Mouse (Mus musculus) fibroblast of lung, adult 2 months (primary cell): Measurements from ENCODE around the gene Mfng.
A peak's percentile ranks its signal among the peaks of the same experiment; 100 is the strongest.

Experiments
- DNase-seq: peaks from one replicate; pipeline ENCODE4 v3.0.0-alpha.2; 2011; ENCODE audit warnings: low read depth

Mfng gene

DNA sequence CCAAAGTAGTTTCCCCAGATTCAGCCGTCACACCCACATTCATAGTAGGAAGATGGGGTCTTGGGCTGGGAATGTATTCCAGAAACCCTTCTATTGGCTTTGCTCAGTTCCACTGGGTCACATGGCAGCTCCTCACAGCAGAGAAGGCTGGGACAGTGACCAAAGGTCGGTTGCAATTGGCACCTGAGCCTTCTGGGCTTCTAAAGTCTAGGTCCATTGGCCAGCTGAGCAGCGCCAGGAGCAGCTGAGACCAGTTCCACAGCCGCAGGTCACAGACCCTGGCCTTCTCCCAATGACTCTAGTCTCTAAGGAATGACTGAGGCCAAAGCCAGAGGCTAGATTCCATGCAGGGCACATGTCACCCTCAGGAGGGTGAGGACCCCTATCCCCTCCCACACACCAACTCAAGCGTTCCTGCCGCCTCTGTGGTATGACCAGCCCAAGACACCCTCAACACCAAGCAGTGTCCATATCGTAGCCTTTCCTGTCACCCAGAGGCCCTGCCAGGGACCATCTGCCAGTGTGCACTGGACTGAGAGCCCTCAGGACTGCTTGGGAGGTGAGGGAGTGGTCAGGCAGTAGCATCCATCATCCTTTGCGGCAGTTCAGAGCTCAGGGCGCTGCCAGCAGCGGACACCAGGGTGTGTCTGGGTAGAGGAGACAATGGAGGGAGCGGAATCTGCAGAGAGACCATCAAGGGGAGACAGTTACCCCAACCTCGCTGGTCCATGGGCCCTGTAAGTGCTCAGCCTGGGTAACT is 17.1 kb downstream of the Mfng start:
- DNase-seq = no peak

DNA sequence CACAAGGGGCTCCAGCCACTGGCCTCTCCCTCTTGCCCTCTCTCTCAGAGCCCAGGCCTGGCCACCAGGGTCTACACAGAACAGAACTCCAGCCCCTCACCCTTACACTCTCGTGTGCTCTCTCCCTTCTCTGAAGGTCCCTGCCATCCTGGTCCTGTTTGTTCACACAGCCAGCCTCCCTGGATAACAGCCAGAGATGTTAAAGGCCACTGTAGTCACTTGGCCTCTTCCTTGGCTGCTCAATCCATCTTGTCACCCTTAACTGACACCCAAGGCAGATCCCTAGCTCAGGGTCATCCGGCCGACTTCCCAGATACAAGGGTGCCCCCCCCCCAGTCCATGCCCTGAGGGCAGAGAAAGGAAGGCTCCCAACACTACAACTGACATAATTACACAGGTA is 18.0 kb downstream of the Mfng start:
- no peak for DNase-seq

DNA sequence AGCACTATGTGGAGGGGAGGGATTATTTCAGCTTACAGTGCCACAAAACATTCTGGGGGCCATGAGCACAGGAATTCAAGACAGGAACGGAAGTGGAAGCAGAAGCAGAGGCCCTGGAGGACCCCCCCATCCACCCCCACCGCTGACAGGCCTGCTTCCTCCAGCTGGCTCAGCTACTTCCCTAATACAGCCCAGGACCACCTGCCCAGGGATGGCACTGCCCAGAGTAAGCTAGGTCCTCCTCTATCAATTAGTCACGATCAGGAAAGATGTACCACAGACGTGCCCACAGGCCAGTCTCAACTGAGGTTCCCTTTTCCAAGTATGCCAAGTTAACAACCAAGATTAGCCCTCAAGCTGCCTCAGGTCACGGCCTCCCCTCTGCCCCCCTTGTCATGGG is 19.1 kb downstream of the Mfng start:
- no peak for DNase-seq

DNA sequence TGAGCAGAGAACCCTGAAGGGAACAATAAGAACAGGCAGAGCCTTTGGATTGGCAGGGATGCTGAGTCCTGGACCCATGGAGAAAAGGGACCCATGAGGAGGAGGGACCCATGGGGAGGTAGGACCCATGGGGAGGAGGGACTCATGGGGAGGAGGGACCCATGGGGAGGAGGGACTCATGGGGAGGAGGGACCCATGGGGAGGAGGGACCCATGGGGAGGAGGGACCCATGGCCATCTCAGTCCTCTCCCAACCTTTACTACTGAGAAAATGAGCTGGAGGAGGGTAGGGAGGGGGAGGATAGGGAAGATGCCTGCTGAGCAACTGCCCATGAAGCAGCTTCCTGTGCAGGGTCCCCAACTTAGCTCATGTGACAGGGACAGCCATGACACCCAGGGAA is 20.3 kb downstream of the Mfng start:
- DNase-seq = no peak

DNA sequence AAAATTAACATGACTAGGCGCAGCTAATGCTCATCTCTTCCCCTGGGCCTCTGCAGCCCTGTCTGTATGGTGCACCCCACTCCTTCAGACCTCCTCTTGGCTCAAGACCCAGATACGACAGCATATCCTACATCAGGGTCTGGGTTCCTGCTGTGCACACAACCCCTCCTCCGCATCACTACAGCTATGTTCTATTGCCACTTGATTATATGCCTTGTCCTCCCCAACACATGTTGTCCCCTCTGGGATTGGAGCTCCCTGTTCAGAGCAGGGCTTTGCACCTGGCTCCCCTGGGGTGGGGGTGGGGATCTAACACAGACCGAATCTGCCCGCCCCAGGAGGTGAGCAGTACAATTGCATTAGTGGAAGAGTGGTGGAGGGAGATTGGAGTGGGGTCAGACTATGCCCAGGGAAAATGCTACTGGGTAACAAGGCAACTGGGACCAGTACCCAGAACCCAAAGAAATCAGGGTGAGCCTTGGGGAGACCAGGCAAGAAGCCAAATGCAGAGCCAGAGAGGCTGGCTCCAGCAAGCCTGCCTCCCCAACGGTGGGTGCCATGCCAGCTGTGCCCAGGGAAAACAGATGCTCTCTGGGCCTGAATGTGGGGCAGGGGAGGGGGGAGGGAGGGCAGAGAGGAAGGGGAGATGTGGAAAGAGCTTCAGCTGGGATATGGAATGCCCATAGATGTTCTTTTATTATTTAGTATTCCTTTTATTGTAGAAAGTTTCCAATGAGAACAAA is 22.5 kb downstream of the Mfng start:
- DNase-seq = no peak

DNA sequence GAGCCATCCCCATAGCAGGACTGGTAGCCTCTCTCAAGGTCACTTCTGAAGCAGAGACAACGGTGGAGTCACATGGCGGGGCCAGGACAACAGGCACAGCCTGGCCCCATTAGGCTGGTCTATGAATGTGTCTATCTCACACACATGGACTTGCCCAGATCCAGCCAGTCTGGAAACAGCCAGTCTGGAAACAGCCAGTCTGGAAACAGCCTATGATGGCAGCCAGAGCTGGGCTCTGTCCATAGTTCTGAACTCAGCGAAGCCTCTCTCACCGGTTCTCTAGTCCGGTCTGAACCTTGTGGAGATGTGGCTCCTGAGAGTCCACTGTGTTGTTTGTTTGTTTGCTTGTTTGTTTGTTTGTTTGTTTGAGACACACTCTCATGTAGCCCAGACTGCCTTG is 23.4 kb downstream of the Mfng start:
- no peak for DNase-seq

DNA sequence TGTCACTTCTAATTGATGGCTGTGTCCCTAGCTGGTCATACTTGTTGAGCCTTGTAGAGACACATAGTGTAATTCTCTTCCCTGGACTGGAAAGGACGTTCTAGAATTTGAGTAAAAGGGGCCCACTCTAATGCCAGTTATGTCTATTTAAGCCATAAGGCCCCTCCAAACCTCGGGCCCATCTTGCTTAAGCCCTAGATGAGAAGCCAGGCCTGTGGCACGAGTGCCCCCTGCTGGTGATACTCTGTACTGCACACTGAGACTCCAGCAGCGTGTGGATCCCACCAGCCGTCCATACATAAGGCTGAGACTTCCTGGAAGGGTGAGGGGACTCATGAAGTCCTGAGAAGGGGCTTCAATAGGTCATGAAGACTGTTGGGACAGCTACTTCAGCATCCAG is 29.1 kb downstream of the Mfng start:
- DNase-seq = peak; percentile 25

DNA sequence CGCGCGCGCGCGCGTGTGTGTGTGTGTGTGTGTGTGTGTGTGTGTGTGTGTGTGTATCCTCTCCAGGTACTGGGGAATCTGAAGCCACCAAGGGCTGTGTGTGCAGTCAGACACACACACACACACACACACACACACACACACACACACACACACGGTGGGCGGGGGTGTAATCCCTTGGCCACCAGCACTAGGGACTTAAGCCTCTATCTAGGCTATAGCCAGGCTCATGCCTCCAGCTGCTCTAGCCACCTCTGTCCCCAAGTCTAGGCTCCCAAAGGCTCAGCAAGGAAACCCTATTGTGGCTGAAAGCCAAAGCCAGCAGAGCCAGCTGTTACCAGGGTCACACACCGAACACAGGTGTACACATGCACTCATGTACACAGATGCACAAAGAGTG is 30.4 kb downstream of the Mfng start:
- DNase-seq = no peak

DNA sequence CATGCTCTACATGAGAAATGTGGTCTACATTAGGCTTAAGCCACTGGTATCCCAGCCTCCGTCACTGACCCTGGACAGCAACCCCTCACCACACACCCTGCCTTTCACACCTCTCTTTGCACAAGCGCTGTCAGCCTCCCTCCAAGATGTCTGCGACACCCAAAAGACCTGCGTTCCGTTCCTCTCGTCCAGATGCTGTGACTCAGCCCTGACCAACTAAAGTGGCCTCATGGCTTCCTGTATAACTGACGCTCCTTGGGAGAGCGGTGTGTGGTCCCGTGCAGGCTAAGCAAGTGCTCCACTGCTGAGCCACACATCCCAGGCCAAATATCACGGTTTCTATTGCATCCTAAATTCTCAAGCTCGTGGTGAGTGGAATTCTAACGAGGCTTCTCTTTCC is 32.6 kb downstream of the Mfng start:
- DNase-seq = no peak

DNA sequence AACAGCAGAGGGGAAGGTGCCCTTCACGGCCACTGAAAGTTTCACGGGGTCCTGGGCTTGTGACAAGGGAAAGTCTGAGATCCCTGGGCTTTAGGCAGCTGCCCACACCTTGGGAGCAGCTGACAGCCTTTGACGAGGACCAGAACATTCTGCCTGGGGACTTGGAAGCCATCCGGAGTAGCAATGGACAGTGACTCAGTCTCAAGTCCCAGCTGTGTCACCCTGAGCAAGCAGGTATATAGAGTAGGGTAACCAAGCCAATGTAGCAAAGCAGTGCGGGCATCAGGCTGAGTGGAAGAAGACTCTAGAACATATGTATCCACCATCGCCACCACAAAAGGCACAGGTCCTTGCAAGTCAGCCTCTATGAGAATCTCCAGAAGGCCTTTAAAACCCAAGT is 36.1 kb downstream of the Mfng start:
- no peak for DNase-seq

DNA sequence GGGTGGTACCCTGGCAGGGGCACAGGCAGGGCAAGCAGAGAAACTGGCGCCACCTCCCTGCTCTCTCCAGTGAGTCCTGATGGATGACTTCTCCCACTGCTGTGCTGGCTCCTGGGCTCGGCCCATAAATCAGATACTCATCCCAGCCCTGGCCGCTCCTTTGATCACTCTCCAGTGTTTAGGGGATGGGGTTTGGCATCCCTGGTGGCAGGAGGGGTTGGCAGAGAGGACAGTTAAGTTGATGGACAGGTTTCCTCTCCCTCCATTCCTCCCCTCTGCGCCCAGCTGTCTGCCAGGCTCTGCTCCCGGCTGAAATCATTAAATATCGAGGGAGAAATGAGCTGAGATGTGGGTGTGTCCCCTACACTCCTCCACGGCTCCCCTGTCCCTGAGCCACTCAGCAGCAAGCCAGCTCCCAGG is 36.6 kb downstream of the Mfng start:
- no peak for DNase-seq

DNA sequence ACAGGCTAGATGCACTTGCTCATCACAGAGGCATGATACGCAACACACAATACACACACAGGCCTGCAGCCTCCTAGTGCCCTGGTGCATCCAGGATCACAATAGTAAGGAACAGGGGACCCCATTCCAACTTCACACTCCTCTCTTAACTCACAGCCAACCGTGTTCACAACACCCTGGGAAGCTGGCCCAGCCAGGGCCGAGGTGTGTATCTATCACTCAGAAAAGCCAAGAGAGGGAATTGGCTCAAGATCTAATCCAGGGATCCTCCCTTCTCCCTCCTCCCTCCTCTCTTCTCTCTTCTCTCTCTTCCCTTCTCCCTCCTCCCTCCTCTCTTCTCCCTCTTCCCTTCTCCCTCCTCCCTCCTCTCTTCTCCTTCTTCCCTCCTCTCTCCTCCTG is 37.1 kb downstream of the Mfng start:
- no peak for DNase-seq

DNA sequence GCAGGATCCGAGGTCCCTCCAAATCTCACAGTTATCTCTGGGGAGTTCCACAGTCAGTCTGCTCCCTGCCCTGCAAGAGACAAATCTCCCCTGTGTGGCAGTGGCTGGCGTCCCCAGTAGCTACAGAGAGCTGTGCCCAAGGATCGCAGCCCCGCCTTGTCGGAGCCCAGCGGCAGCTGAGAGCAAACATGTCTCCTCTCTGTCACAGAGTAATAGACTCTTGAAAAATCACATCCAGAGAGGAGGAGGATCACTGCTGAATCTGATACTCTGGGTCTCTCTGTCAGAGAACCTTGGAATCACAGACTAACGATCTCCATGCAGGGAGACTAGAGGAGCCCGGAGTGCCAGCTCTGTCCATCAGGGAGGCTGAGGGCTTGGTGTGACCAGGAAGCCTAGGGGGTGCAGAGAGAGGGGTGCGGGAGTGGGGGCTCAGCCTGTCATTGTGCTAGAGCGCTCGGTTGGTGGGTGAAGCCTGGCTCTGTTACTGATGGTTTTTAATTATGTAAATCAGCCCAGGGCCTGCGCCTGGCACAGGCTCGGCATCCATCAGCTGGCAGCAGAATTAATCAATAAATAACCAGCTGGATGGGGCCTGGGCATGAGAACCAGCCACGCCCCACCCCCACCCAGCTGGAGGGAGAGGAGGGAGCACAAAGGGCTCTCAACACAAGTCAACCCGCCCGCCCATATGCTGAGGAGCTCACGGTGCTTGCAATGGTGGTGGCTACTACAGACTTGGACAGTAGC is 37.7 kb downstream of the Mfng start:
- no peak for DNase-seq

DNA sequence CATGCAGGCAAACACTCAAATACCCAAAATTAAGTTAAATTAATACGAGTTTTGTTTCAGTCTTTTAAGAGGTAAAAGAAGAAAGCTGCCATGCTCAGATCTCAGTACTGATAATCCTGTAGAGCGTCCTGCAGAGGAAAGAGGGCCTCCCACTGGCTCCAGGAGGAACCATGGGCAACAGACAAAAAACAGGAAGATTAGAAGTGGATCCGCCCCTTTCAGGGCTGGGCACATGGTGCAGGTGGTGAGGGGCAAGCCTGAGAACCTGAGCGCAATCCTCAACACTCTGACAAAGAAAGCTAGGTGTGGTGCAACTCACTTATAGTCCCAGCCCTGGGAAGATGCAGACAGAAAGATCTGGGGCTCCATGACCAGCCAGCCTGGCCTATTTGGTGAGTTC is 41.4 kb downstream of the Mfng start:
- no peak for DNase-seq

DNA sequence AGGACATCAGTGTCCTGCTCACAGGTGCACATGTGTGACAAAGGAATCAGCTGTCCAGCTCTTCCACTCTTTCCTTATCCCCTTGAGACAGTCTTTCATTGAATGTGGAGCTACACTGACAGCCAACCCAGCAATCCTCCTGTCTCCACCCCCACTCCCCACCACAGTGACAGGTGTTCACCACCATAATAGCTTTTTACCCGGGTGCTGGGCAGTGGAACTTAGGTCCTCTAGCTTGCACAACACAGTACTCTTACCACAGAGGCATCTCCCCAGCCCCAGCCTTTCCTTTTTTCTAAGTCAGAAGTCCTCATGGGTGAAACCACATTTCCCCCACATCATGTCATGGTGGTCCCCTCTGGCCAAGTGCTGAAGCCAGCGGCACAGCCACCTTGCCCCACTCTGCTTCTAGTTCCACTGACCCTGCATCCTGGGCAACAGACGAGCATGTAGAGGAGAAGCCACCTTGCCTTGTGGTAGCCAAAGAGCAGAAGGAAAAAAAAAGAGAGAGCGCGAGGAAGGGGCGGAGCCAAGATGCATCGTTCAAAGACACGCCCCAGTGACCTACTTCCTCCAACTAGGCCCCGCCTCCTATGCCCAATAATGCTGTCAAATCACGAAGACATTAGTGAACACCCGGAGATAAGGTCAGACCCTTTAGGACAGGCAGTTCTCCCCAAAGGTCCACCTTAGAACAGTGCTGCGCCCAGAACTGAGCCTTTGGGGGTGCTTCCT is 42.8 kb downstream of the Mfng start:
- no peak for DNase-seq

DNA sequence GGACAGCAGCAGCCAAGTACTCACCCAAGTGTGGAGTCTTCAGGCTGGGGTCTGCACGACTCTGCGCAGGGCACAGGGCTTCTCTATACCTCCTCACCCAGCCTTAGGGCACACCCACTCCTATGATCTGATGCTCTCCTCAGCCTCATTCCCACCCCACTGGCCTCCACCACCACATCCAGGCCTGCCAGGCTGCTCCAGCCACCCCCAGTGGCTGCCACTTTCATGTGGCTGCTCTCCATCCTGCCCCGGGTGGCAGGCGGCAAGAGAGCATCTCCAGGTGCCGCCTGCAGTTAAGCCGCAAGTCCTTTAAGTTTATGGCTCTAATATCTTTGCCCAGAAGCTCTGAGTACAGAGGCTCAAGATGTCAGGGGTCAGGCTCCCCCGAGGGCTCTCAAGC is 46.6 kb downstream of the Mfng start:
- DNase-seq = no peak

DNA sequence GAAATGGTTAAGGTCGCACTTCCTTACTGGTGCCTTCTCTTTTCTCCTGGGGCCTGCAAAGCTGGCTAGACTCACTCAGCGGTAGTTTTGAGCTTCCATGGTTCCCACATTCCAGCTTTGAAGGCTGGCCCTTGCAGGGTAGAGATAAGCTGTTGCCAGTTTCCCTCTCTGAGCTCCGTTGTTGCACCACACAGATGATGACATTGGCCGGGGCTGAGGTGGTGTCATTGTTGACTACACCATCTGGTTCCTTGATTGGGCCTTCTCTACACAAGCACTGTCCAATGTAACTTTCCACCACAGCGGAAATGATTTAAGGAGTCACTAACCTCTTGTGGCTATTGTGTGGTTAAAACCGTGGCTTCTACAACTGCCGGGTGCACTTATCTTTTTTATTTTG is 52.7 kb downstream of the Mfng start:
- no peak for DNase-seq

DNA sequence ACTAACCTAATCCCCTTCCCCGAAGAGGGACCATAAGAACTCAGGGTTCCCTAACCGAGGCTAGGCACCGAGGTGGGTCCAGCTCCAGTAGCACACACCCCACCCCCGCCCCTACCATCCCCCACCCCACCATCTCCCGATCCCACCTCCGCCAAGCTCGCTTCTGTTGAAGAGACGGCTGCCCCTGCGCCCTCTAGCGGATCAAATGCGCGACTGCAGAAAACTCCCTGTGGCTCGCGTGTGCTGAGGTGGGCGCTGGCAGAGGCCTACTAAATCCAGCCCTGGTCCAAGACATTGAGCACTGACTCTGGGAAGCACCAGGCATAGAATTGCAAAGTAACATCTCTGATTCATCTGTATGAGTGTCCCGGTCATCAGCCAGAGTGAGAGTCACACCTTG is 53.2 kb downstream of the Mfng start:
- no peak for DNase-seq

DNA sequence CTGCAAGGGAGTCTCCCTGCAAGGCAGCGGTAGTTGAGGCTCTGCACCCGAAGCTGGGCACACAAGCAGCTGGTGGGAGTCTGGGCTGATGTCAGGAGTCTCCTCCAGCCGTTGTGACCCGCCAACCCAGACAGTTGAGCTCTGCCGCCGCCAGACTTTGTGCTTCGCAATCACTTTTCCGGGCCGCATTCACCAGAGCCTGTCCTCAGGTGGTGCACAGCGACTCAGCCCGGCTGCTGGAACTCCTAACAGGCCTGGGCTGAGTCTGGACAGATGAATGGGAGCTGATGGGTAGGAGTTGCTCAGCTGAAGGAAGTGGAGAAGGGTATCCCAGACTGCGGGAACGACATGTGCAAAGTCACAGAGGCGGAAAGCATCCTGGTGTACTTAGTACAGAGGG is 53.9 kb downstream of the Mfng start:
- no peak for DNase-seq

DNA sequence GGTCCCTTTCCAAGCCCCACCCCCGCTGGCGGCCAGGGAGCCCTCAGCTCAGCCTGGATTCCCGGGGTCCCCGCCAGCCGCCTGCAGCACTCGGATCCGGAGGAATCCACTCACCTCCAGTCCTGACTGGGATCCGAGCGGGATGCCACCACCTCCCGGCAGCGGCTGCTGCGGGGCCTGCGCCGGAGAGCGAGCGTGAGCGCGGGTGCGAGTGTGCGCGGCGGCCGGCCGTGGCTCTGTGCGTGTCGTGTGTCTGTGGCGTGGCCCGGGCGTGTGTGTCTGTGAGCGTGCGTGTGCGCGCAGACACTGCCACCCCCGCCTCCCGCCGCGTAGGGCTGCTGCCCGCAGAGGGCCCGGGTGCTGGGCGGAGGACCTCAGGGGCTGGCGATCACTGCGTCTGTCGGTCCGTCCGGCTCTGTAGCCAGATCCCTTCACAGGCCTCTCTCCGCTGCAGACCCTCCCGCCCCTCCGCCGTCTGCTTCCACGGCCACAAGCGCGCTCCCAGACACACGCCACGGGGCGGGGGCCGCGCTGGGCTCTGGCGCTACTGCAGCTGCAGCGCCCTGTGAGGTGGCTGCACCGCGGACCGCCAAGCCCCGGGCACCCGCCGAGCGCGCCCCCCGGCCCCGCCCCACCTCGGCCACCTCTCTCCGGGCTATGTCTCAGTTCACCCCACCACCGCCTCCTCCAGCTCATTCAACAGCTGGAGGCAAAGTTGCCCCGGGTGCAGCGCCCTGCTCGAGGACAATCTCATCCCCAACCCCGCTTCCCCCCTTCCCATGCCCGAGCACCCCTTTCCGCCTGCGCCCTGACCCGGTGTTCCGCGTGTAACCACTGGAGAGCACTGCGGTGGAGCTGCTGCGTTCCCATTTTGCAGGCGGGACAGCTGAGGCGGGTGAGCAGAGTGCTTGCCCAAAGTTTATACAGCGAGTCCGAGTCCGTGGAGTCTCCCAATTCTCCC is 54.7 kb downstream of the Mfng start, which contains the start of gene Elfn2:
Gene Elfn2, minus strand, starts transcription at position 482 of the 961 bp plus-strand sequence.
- DNase-seq = no peak

DNA sequence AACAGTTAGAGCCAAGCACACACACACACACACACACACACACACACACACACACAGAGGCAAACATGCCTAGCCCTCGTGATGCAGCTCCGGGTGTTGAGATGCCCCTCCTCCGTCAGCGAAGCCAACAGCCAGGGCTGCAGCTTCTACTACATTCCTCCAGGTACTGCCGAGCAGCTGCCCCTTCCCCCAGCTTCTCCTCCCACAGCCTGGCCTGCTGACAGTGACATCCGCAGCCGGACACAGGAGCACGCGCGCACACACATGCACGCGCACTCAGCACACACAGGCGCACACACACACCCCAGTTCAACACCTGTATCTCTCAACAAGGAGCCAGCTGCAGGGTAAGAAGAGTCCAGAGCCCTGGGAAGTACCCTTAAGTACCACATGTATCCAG is 56.3 kb downstream of the Mfng start:
- no peak for DNase-seq
